Mouse (Mus musculus) WW6 (cell line): ENCODE measurements around the gene Micall1.

Experiments used
- DNase-seq: peaks from one replicate; pipeline ENCODE4 v3.0.0-alpha.2; 2013; ENCODE audit warnings: low read depth, low spot score

Gene Micall1

DNA sequence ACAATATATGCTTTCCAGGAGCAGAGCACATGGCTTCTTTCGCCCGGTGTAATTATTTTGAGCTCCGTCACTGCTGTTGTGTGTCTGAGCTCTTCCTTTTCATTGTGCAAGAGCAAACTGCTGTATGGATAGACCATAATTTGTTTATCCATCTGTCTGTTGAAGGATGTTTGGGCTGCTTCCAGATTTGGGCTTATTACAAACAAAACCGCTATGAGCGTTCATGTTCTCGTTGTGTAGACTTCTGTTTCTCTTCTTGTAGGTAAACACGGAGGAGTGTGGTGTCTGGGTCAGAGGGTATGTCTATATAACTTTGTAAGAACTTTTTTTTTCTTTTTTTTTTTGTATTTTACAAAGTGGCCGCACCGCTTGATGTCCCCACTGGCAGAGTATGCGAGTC, 76.5 kb downstream of the Micall1 start:
- DNase-seq = no peak
